Mouse (Mus musculus) heart, adult 18-20 months (tissue): ENCODE data around the gene Fignl1. TPM values are rescaled to one million over a fixed set of nuclear protein-coding genes. Genes with fewer than 3 reads are reported as not detected.

ENCODE experiments used
- DNase-seq, 2 experiments: peaks; one replicate each; pipeline ENCODE4 v3.0.0; 2021 to 2022; ENCODE audit warnings: mixed read lengths in 1 of 2
- total RNA-seq, 2 experiments: library from RNA; stranded (reverse); gene quantifications; 2 replicates each; pipeline ENCODE4 v1.2.3; 2021

Gene Fignl1
- total RNA-seq, 2 experiments from 2014 or later, result 0.44 to 0.62 TPM

DNA sequence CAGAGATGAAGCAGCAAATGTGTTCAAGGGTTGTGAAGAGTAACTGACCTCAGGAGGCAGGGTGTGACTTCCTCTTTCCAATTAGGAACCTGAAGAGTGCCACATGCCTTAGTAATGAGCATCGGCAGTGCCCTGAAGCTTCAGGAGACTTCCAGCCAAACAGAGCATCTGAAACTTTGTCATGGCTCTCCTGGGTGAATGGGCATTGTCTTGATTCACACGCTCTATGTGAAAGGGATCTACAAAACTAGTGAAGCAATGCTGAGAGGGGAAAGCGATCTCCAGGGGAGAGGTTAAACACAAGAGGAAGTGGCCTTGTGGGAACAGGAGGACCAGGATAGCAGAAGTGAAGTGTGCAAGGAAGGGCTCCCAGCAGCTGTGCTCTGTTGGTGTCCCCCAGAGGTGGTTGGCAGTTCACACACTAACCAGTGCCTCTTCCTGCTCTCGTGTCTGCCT, 45.5 kb downstream of the Fignl1 start:
- peak in 1 of 2 experiments; percentile 41 for DNase-seq

DNA sequence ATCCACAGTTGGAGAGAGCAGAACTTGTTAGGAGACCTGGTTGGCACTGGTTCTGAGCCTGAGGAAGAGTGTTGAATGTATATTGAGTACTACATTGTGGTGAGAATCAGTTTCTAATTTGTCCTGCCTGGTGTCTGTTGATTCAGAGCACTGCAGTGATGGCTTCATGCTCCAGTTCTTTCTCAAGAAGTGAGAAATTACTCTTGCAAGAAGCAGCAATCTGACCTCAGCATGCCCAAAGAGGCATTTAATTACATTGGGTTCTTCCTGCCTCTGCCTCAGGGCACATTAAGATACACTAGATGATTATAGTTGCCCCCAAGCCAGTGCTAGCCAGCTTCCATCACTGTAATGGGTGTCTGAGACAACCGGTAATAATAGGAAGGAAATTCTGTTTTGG, 49.9 kb downstream of the Fignl1 start:
- no peak for DNase-seq

DNA sequence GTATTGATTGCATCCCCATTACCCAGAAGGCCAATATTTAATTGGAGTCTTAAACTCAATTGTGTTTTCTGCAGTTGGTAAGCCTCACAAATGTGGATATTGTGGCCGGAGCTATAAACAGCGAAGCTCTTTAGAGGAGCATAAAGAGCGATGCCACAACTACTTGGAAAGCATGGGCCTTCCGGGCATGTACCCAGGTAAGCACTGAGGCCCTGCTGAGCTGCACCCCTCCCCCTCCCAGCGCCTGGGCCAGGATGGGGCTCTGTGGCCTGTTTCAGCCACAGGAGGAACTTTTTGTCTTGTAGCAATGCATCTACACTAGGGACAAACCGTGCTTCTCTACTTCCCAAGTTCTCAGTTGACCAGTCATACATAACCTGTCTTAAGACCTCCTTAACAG, 50.6 kb downstream of the Fignl1 start:
- DNase-seq, result no peak

DNA sequence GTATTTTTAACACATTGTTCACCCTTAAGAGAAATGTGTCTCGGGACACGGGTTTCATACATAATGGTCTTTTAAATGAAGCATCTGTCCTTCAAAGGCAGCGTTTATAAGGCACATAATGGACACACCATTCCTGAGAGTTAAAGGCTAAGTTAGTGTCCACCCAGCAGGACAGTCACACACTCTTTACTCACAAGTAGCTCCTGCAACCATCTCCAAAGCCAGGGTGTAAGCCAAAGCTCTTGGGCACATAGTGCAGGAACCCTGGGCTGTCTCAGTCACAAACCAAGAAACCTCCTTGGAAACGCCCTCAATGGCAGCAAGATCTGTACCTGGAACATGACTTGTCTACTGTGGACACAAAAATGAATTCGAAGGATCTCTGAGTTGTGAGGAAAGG, 55.9 kb downstream of the Fignl1 start:
- DNase-seq, result no peak

DNA sequence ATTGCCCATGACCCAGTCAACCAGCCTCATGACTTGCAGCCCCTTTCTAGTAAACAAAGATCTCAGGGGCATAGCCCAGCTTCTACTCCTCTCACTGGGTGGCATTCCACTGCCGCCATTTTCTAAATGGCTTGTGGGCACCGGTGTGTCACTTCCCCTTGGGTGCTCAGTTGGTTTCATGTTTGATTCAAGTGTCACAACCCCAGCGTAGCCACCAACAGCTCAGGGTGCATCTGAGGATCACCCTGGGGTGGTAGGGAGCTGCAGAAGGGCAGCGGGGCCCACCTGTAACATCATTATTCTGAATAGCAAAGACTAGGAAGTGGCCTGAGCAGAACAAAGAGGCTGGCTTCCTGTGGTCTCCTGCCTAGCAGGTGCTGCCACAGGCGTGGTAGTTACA, 57.7 kb downstream of the Fignl1 start:
- DNase-seq, result no peak

DNA sequence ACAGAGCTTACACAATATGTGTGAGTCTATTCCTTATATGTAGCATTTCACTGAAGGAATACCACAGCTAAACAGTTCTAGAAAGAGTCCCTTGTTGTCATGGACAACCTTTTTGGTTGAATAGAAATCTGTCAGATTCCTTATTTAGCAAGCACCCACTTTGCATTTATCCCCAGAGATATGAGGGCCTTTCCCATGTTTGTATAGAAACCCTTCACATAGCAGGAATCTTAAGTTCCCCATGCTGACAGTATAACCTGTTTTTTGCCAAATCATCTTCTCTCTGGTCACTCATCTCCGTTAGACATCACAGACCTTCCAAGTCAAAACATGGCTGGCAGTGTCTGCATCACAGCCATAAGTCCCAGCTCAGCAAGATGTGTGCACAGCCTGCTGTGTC, 64.5 kb downstream of the Fignl1 start:
- no peak for DNase-seq

DNA sequence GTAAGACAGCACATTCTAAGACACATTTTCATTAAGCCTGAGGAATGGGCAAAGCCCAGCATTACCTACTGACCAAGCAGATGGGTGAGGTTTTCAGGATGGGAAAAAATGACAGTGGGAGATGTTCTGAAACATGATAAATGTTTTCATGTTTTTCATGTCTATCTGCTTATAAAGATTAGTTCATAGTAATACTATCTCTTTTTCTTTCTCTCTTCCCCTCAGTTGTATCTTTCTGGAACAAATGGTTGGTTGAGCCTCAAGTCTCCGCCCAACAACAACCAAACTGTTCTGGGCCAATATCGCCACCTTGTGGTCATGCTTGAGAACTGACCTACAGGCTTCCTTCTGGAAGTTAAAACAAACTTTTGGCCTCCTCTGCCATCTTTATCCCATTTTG, 66.1 kb downstream of the Fignl1 start:
- peak; percentile 26 to 49 for DNase-seq

DNA sequence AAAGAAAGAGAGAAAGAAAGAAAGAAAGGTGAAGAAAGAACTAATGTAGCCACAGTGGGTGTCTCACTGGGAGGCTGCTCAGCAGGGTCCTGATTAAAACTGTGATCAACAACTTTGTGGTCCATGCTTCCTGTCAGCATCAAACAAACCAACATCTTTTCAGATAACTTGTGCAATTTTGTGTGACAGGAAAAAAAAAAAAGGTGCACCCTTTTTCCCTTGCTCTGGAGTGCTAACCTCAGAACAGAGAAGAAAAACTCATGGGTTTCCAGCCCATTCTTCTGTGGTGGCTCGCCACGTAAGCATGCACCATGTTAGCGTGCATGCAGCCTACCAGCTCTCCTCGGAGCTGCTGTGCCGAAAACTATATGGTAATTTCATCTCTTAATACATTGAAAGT, 67.2 kb downstream of the Fignl1 start:
- DNase-seq, result no peak

DNA sequence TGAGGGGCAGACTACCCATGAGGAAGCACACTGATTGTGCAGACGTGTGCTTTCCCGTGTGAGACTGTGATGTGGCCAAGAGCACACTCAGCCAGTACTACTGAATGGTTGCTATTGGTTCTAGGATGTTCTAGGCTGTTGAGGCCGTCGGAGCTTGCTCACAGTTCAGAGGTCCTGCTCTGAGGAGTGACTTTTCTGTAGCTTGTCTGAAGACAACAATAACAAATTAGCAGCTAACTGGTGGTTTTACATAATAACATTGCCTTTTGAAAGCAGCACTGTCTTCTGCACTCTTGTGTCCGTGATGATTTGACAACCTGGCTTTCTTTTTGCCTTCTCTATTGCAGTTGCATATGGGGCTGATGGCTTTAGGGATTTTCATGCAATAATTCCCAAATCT, 68.2 kb downstream of the Fignl1 start:
- no peak for DNase-seq

DNA sequence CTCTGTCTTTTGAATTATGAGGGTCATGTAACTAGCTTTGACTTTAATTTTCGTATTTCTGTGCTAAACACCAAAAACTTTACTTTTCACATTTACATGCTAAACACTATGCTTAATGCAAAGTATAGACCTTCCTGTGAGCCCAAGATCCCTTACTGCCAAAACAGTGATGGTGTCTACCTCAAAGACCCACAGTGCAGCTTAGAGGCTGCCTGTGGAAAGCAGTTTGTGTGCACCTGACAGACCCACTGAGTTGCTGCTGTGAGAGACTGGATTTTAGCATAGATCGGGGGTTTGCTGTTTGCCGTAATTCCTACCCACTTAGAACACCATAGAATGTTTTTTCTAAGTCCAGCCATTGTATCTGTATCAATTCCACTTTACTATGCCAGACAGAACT, 69.7 kb downstream of the Fignl1 start:
- DNase-seq, result no peak

DNA sequence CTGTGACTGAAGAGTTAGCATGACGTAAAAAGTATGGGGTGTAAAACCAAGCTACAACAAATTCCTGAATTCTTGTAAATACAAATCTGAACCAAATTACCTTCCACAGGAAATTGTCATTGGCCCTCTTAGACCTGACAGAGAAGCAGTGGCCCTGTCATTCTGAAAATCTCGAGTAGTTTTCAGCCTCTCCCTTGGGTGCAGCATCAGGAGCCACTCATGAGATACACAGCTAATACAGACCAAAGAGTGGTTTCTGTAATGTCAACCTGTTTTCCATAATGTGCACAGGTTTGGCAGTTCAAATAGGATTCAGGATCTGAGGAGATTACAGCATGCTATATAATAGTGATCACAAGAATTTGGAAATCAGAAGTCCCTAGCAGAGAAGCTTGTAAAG, 71.2 kb downstream of the Fignl1 start:
- DNase-seq, result no peak

Other genes with a start within 250 kb of the Fignl1 start
- gene 4930512M02Rik, start 181.1 kb downstream of the Fignl1 start, total RNA-seq, result not detected
- 1 to 10 TPM in 1 of 2 experiments, under 1 TPM in 1; 0.99 to 6.6 TPM for gene Ikzf1, start 124.0 kb downstream of the Fignl1 start, total RNA-seq
- 1 to 10 TPM; 1.3 to 1.9 TPM for gene Ddc, start 89.2 kb upstream of the Fignl1 start, total RNA-seq
- gene Grb10, start 229.7 kb upstream of the Fignl1 start, total RNA-seq, result 10 to 100 TPM; 55.7 to 65.7 TPM